Mouse (Mus musculus) ovary, postnatal 14 days (tissue): Measurements from ENCODE around the gene Pik3cb.

Experiments
- DNase-seq: peaks from one replicate; pipeline ENCODE4 v3.0.0; 2022; ENCODE audit warnings: low spot score

Pik3cb gene

GRCm38 (mm10) chr9:99081718-99082117 is 58.7 kb downstream of the Pik3cb start:
- DNase-seq, result no peak

GRCm38 (mm10) chr9:99081308-99081707 is 59.1 kb downstream of the Pik3cb start:
- DNase-seq, result no peak

- DNase-seq, result no peak
Observed at GRCm38 (mm10) chr9:99080657-99081056, 59.8 kb downstream of the Pik3cb start.

- no peak for DNase-seq
Observed at GRCm38 (mm10) chr9:99074462-99074861, 66.0 kb downstream of the Pik3cb start.

GRCm38 (mm10) chr9:99072538-99072937 is 67.9 kb downstream of the Pik3cb start:
- no peak for DNase-seq

GRCm38 (mm10) chr9:99065311-99065710 is 75.1 kb downstream of the Pik3cb start:
- no peak for DNase-seq

- DNase-seq, result no peak
Observed at GRCm38 (mm10) chr9:99064216-99064615, 76.2 kb downstream of the Pik3cb start.

GRCm38 (mm10) chr9:99062544-99062943 is 77.9 kb downstream of the Pik3cb start:
- peak; percentile 66 for DNase-seq

GRCm38 (mm10) chr9:99057751-99058150 is 82.7 kb downstream of the Pik3cb start:
- DNase-seq, result no peak

GRCm38 (mm10) chr9:99049760-99050159 is 90.7 kb downstream of the Pik3cb start:
- DNase-seq, result no peak

GRCm38 (mm10) chr9:99048724-99049250 is 91.6 kb downstream of the Pik3cb start:
- DNase-seq, result no peak

- DNase-seq, result no peak
Observed at GRCm38 (mm10) chr9:99044761-99045160, 95.7 kb downstream of the Pik3cb start.

- DNase-seq, result no peak
Observed at GRCm38 (mm10) chr9:99042641-99043040, 97.8 kb downstream of the Pik3cb start.

- DNase-seq, result no peak
Observed at GRCm38 (mm10) chr9:99041994-99042393, 98.4 kb downstream of the Pik3cb start.

GRCm38 (mm10) chr9:99035575-99035974 is 104.8 kb downstream of the Pik3cb start, which contains the start of gene Gm1123:
Gene Gm1123, minus strand, starts transcription at chr9:99035715.
- DNase-seq, result no peak

GRCm38 (mm10) chr9:99034111-99034510 is 106.3 kb downstream of the Pik3cb start:
- DNase-seq, result no peak

- no peak for DNase-seq
Observed at GRCm38 (mm10) chr9:99032031-99032430, 108.4 kb downstream of the Pik3cb start.

GRCm38 (mm10) chr9:99021751-99022150 is 118.7 kb downstream of the Pik3cb start:
- no peak for DNase-seq

GRCm38 (mm10) chr9:99021166-99021565 is 119.3 kb downstream of the Pik3cb start:
- DNase-seq, result no peak

- no peak for DNase-seq
Observed at GRCm38 (mm10) chr9:99017679-99018078, 122.7 kb downstream of the Pik3cb start.

- DNase-seq, result no peak
Observed at GRCm38 (mm10) chr9:99016759-99017158, 123.7 kb downstream of the Pik3cb start.

GRCm38 (mm10) chr9:99016301-99016700 is 124.1 kb downstream of the Pik3cb start:
- DNase-seq, result no peak

- DNase-seq, result no peak
Observed at GRCm38 (mm10) chr9:99009898-99010199, 130.6 kb downstream of the Pik3cb start.

GRCm38 (mm10) chr9:99009069-99009897 is 131.1 kb downstream of the Pik3cb start:
- DNase-seq, result no peak
